Mouse (Mus musculus): Measurements from ENCODE around the gene Orm1. TPM values are rescaled to one million over a fixed set of nuclear protein-coding genes. Genes with fewer than 3 reads are reported as not detected.

Gene Orm1
- total RNA-seq, 2 experiments from 2014 or later, result 18.3 to 28.3 TPM

Other genes starting within 250 kb of the Orm1 start
- not detected in 2 replicates for gene Ambp, start 189.8 kb upstream of the Orm1 start, total RNA-seq (2015)
- not detected in 2 replicates for gene Ambp, start 189.8 kb upstream of the Orm1 start, total RNA-seq (2017)
- not detected in 2 replicates for gene Kif12, start 172.4 kb upstream of the Orm1 start, total RNA-seq (2015)
- gene Kif12, start 172.4 kb upstream of the Orm1 start, total RNA-seq (2017), result not detected in 2 replicates
- gene Col27a1, start 130.6 kb upstream of the Orm1 start, total RNA-seq (2015), result 0.23 and 0.42 TPM in 2 replicates
- gene Col27a1, start 130.6 kb upstream of the Orm1 start, total RNA-seq (2017), result 0.24 and 0.44 TPM in 2 replicates
- gene Orm3, start 11.6 kb downstream of the Orm1 start, total RNA-seq (2015), result not detected in 2 replicates
- not detected in 2 replicates for gene Orm3, start 11.6 kb downstream of the Orm1 start, total RNA-seq (2017)
- gene Orm2, start 17.9 kb downstream of the Orm1 start, total RNA-seq (2015), result not detected in 2 replicates
- not detected in 2 replicates for gene Orm2, start 17.9 kb downstream of the Orm1 start, total RNA-seq (2017)
- 84.6 and 91.2 TPM in 2 replicates for gene Akna, start 58.8 kb downstream of the Orm1 start, total RNA-seq (2015)
- 43.5 and 56.7 TPM in 2 replicates for gene Akna, start 58.8 kb downstream of the Orm1 start, total RNA-seq (2017)
- 0.45 and 1.5 TPM in 2 replicates for gene Whrn, start 151.4 kb downstream of the Orm1 start, total RNA-seq (2015)
- gene Whrn, start 151.4 kb downstream of the Orm1 start, total RNA-seq (2017), result 0.07 and 0.65 TPM in 2 replicates
- gene Atp6v1g1, start 200.2 kb downstream of the Orm1 start, total RNA-seq (2015), result 197 and 229 TPM in 2 replicates
- 111 and 159 TPM in 2 replicates for gene Atp6v1g1, start 200.2 kb downstream of the Orm1 start, total RNA-seq (2017)
- gene Tmem268, start 214.2 kb downstream of the Orm1 start, total RNA-seq (2015), result 22.4 and 24.3 TPM in 2 replicates
- gene Tmem268, start 214.2 kb downstream of the Orm1 start, total RNA-seq (2017), result 43.5 and 58.0 TPM in 2 replicates

All from megakaryocyte, adult 5-6 weeks (primary cell).